Mouse (Mus musculus): ENCODE results near the gene Iba57. TPM values are rescaled to one million over a fixed set of nuclear protein-coding genes. Genes with fewer than 3 reads are reported as not detected.

Gene Iba57
- polyA plus RNA-seq, 1 experiment from 2014 or later: 2.6 TPM

DNA sequence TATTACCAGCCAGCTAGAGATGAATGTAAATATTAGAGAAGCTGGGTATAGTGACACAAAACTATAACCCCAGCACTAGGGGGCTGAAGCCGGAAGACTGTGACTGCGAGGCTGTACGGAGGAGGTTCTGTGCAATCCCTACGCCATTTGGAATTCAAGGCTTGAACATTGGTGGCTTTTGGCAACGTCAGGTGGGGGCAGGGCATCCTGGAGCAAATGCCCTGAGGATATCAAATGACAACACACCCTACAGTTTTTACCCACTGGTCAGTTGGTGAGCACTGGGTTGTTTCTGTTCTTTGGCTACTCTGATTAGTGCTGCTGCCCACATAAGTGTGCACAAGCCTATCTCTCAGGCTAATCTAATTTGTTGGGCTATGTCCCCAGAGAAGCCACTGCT, 20.6 kb downstream of the Iba57 start:
- Histone ChIP-seq H3K4me3 (ENCODE audit: low read depth, low read length) (no peak overlapping the region), H3K36me3 (ENCODE audit: control insufficient read depth, insufficient read depth, low read length) (no peaks in the 10 kb centered on the region), H3K27ac (ENCODE audit: low read depth, low read length) (no peak overlapping the region), H3K27me3 (ENCODE audit: control insufficient read depth, insufficient read depth, low read length) (no peaks in the 10 kb centered on the region; the same call in 1 of the 2 replicates), H3K4me2 (ENCODE audit: low read depth) (no peak overlapping the region), H3K4me1 (ENCODE audit: control insufficient read depth, insufficient read depth, low read length) (no peaks in the 10 kb centered on the region), H3K9me3 (ENCODE audit: control insufficient read depth, low read length) (no peaks in the 10 kb centered on the region), H3K9ac (ENCODE audit: low read length) (no peak overlapping the region)
- no peak for ATAC-seq (ENCODE audit: insufficient read depth, low FRiP score, low TSS enrichment)
- no peak for DNase-seq (ENCODE audit: low spot score)
- 78% methylated on average over 5 of the region's 5 CpGs for WGBS

DNA sequence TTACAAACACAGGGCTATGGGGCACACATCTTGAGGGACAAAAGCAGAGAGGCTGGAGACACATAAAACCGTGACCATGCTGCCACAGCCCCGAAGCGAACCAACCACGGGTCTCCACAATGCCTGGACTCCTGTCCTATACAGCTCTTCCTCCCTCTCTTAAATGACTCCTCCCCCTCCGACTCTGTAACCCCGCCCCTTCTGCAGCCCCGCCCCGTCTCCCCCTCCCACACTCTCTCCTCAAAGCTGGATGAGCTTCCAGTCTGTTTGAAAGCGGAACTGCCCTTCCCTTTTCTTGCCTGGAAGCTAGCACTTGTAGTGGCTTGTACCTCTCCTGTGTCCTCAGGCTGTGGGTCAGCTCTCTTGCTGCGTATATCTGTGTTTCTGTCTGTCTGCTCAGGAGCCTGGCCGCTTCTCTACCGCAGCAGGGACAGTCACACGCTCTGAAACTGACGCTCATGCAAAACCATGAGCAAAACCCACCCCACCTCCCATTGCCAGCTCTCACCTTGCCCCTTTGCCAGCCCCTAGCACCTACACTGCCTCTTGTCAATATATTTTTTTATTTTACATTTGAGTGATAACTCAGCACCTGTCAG, 21.7 kb downstream of the Iba57 start:
- Histone ChIP-seq H3K4me2 (ENCODE audit: low read depth) (peak overlapping the region; percentile 27), H3K4me3 (ENCODE audit: low read depth, low read length) (no peak overlapping the region), H3K36me3 (ENCODE audit: control insufficient read depth, insufficient read depth, low read length) (no peaks in the 10 kb centered on the region), H3K4me1 (ENCODE audit: control insufficient read depth, insufficient read depth, low read length) (no peaks in the 10 kb centered on the region), H3K27me3 (ENCODE audit: control insufficient read depth, insufficient read depth, low read length) (peaks cover 9% of the 10 kb centered on the region), H3K9ac (ENCODE audit: low read length) (no peak overlapping the region; the same call in 1 of the 2 replicates), H3K9me3 (ENCODE audit: control insufficient read depth, low read length) (no peaks in the 10 kb centered on the region), H3K27ac (ENCODE audit: low read depth, low read length) (no peak overlapping the region)
- DNase-seq (ENCODE audit: low spot score) (peak; percentile 41), ATAC-seq (ENCODE audit: insufficient read depth, low FRiP score, low TSS enrichment) (peak; percentile 61; the same call in 1 of the 2 replicates)
- WGBS: 9% methylated on average over 13 of the region's 14 CpGs

GRCm38 (mm10) chr11:59138537-59139486, 24.7 kb downstream of the Iba57 start:
- no peak overlapping the region for H3K9ac ChIP-seq (ENCODE audit: low read length)
- DNase-seq (ENCODE audit: low spot score) (no peak), ATAC-seq (ENCODE audit: insufficient read depth, low FRiP score, low TSS enrichment) (no peak)
- H3K27ac ChIP-seq (ENCODE audit: low read depth, low read length): no peak overlapping the region
- no peaks in the 10 kb centered on the region for H3K9me3 ChIP-seq (ENCODE audit: control insufficient read depth, low read length)
- peaks cover 39% of the 10 kb centered on the region for H3K27me3 ChIP-seq (ENCODE audit: control insufficient read depth, insufficient read depth, low read length)
- no peaks in the 10 kb centered on the region for H3K36me3 ChIP-seq (ENCODE audit: control insufficient read depth, insufficient read depth, low read length)
- WGBS: 76% methylated on average over 19 of the region's 19 CpGs
- H3K4me3 ChIP-seq (ENCODE audit: low read depth, low read length): no peak overlapping the region
- no peaks in the 10 kb centered on the region for H3K4me1 ChIP-seq (ENCODE audit: control insufficient read depth, insufficient read depth, low read length)
- H3K4me2 ChIP-seq (ENCODE audit: low read depth): no peak overlapping the region

GRCm38 (mm10) chr11:59136994-59137706, 26.4 kb downstream of the Iba57 start:
- Histone ChIP-seq H3K4me3 (ENCODE audit: low read depth, low read length) (no peak overlapping the region), H3K27ac (ENCODE audit: low read depth, low read length) (no peak overlapping the region), H3K9ac (ENCODE audit: low read length) (no peak overlapping the region), H3K4me2 (ENCODE audit: low read depth) (no peak overlapping the region), H3K36me3 (ENCODE audit: control insufficient read depth, insufficient read depth, low read length) (no peaks in the 10 kb centered on the region), H3K27me3 (ENCODE audit: control insufficient read depth, insufficient read depth, low read length) (peaks cover 49% of the 10 kb centered on the region), H3K9me3 (ENCODE audit: control insufficient read depth, low read length) (no peaks in the 10 kb centered on the region), H3K4me1 (ENCODE audit: control insufficient read depth, insufficient read depth, low read length) (no peaks in the 10 kb centered on the region)
- ATAC-seq (ENCODE audit: insufficient read depth, low FRiP score, low TSS enrichment) (no peak), DNase-seq (ENCODE audit: low spot score) (no peak)
- WGBS: 72% methylated on average over 12 of the region's 12 CpGs

GRCm38 (mm10) chr11:59135904-59136452, 27.6 kb downstream of the Iba57 start, which contains the start of gene Obscn:
TSS of gene Obscn (minus strand) at chr11:59136402.
- Histone ChIP-seq H3K4me1 (ENCODE audit: control insufficient read depth, insufficient read depth, low read length) (no peaks in the 10 kb centered on the region), H3K4me2 (ENCODE audit: low read depth) (peak within 1 kb of the TSS; percentile 30), H3K9ac (ENCODE audit: low read length) (no peak within 1 kb of the TSS), H3K27me3 (ENCODE audit: control insufficient read depth, insufficient read depth, low read length) (peaks cover 49% of the 10 kb centered on the region), H3K36me3 (ENCODE audit: control insufficient read depth, insufficient read depth, low read length) (no peaks in the 10 kb centered on the region), H3K4me3 (ENCODE audit: low read depth, low read length) (peak within 1 kb of the TSS; percentile 19; the same call in 1 of the 2 replicates), H3K27ac (ENCODE audit: low read depth, low read length) (no peak within 1 kb of the TSS), H3K9me3 (ENCODE audit: control insufficient read depth, low read length) (no peaks in the 10 kb centered on the region)
- WGBS: 15% methylated on average over 43 of the region's 44 CpGs
- ATAC-seq (ENCODE audit: insufficient read depth, low FRiP score, low TSS enrichment) (no peak), DNase-seq (ENCODE audit: low spot score) (no peak)

DNA sequence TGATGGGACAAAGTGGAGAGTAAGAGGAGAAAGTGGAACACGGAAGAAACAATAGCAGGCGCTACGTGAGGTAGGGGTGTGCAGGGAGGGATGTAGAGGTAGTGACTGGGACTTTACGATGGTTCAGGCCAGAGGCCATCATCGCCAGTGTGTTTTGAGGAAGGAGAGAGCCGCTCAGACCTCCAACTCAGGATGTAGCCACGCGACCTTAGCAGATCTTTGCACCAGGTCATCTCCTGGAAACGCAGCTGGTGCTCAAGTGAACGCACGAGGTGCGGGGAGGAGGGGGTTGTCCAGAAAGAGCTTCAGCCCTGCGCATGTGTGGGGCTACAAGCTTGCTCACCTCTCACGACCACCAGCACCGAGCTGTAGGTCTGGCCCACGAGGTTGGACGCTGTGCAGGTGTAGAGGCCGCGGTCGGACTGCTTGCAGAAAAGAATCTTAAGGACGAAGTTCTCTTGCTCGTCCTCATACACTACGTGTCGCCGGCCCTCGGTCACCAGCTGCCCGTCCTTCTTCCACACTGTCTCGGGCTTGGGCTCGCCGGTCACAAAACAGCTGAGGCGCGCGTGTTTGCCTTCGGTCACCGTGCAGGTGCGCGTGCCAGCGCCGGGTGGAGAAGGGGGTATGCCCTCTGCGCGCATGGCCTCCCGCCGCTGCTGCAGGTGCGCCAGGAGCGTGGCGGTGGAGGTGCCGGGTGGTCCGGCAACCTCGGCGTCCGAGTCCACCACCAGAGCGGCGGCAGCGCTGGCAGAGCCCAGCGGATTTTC, 28.3 kb downstream of the Iba57 start:
- no peaks in the 10 kb centered on the region for H3K36me3 ChIP-seq (ENCODE audit: control insufficient read depth, insufficient read depth, low read length)
- H3K4me2 ChIP-seq (ENCODE audit: low read depth): peak overlapping the region; percentile 30
- WGBS: 6% methylated on average over 55 of the region's 55 CpGs
- ATAC-seq (ENCODE audit: insufficient read depth, low FRiP score, low TSS enrichment) (no peak), DNase-seq (ENCODE audit: low spot score) (no peak)
- no peak overlapping the region for H3K9ac ChIP-seq (ENCODE audit: low read length)
- peak overlapping the region; percentile 19; the same call in 1 of the 2 replicates for H3K4me3 ChIP-seq (ENCODE audit: low read depth, low read length)
- no peaks in the 10 kb centered on the region for H3K4me1 ChIP-seq (ENCODE audit: control insufficient read depth, insufficient read depth, low read length)
- no peaks in the 10 kb centered on the region for H3K9me3 ChIP-seq (ENCODE audit: control insufficient read depth, low read length)
- H3K27ac ChIP-seq (ENCODE audit: low read depth, low read length): no peak overlapping the region
- H3K27me3 ChIP-seq (ENCODE audit: control insufficient read depth, insufficient read depth, low read length): peaks cover 49% of the 10 kb centered on the region

DNA sequence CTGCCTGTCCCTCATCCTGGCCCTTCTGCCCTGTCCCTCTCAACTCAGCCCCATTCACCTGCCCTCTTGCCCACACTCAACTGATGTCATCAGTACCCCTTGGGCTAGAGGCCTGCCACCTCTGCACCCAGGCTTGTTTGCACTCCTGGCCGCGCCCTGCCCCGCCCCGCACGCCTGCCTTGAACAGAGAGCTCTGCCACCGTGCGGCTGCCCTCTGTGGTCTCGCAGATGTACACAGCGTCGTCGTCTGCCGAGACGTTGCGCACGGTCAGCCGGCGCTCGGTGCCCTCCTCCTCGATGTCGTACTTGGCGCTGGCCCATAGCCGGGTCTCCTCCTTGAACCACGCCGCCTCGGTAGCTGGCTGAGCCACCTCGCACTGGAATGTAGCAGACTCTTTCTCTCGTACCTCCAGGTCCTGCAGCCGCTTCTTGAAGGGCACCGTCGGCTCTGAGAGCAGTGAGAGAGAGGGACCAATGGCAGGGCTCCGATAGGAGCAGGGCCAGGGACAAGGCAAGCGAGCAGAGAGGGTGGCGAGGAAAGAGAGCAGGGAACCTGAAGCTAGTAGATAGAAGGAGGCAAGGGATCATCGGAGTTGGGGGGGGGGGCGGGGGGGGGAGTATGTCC, 29.1 kb downstream of the Iba57 start:
- H3K4me2 ChIP-seq (ENCODE audit: low read depth): peak overlapping the region; percentile 20; the same call in 1 of the 2 replicates
- H3K27ac ChIP-seq (ENCODE audit: low read depth, low read length): no peak overlapping the region
- WGBS: 5% methylated on average over 33 of the region's 35 CpGs
- no peaks in the 10 kb centered on the region for H3K9me3 ChIP-seq (ENCODE audit: control insufficient read depth, low read length)
- no peak for ATAC-seq (ENCODE audit: insufficient read depth, low FRiP score, low TSS enrichment)
- no peaks in the 10 kb centered on the region for H3K36me3 ChIP-seq (ENCODE audit: control insufficient read depth, insufficient read depth, low read length)
- peak overlapping the region; percentile 19; the same call in 1 of the 2 replicates for H3K4me3 ChIP-seq (ENCODE audit: low read depth, low read length)
- peaks cover 49% of the 10 kb centered on the region for H3K27me3 ChIP-seq (ENCODE audit: control insufficient read depth, insufficient read depth, low read length)
- no peak for DNase-seq (ENCODE audit: low spot score)
- H3K9ac ChIP-seq (ENCODE audit: low read length): no peak overlapping the region
- no peaks in the 10 kb centered on the region for H3K4me1 ChIP-seq (ENCODE audit: control insufficient read depth, insufficient read depth, low read length)
